Mouse (Mus musculus): ENCODE results near the gene Ptprd. TPM values are rescaled to one million over a fixed set of nuclear protein-coding genes. Genes with fewer than 3 reads are reported as not detected.
"Not testable (repeated sequence)": the region's sequence is repeated elsewhere in the genome, so short reads cannot be mapped to it uniquely, and the experiment has no call there.

The Ptprd gene
- total RNA-seq, 2 experiments from 2014 or later = 7.3 to 9.6 TPM

- DNase-seq = no peak
- intact Hi-C loops (cut with DNase I) = no loop called here
These were observed 250.1 kb downstream of the Ptprd start for GRCm38 (mm10) chr4:77961711-77962110.

DNA sequence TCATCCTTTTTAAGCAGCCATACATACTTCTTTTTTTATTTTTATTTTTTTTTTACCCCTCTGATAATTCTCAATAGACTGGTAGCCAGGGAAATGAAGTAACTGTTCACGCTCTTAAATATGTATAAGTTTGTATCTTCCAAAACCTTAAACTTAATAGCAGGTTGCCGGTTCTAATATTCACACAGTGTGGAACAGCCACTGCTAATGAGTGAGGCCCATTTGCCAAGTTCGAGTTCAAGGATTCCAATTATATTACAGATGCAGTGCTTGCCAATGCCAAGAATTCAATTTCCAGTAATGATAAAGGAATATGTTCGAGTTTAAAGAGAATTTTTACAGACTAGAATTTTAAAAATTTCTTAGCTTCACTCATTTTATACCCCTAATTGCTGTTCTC is 322.3 kb downstream of the Ptprd start:
- no peak for DNase-seq
- intact Hi-C loops (cut with DNase I) = no loop called here

DNA sequence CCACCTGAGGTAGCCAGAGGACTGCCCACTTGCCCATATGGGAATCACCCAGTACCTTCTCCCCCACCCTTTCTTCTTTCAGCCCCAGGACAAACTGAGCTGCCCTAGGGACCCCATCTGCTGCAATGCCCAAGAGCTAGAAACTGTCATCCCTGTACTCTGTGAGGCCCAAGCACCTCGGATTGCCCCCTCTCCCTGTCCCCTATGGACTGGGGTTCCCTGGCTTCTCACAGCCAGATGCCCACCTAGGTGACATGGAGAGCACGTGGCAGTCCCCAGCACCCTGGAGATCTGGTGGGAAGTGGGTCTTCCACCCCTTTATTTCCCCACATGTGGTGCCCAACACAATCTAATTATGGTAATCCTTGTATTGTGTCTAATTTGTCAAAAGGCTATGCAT is 331.5 kb downstream of the Ptprd start:
- DNase-seq = no peak
- intact Hi-C loops (cut with DNase I) = no loop called here

GRCm38 (mm10) chr4:77861269-77861668 is 350.5 kb downstream of the Ptprd start:
- intact Hi-C loops (cut with DNase I) = no loop called here
- no peak for DNase-seq

DNA sequence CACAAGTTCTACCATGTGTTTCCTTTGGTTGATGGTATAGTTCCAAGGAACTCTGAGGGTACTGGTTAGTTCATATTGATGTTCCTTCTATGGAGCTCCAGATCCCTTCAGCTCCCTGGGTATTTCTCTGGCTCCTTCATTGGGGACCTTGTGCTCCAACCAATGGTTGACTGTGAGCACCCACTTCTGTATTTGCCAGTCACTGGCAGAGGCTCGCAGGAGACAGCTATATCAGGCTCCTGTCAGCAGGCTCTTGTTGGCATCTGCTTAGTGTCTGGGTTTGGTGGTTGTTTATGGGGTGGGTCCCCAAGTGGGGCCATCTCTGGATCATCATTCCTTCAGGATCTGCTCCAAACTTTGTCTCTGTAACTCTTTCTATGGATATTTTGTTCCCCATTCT is 414.4 kb downstream of the Ptprd start:
- DNase-seq = not testable (repeated sequence)

GRCm38 (mm10) chr4:77777237-77777636 is 434.5 kb downstream of the Ptprd start:
- intact Hi-C loops (cut with DNase I) = no loop called here
- no peak for DNase-seq

More for the DNA sequence above, 414.4 kb downstream of the Ptprd start:
- intact Hi-C loops (cut with DNase I) = loop anchor here (5.0 kb wide), 1 partner anchor 100 kb away; no protein-coding TSS in a partner anchor

DNA sequence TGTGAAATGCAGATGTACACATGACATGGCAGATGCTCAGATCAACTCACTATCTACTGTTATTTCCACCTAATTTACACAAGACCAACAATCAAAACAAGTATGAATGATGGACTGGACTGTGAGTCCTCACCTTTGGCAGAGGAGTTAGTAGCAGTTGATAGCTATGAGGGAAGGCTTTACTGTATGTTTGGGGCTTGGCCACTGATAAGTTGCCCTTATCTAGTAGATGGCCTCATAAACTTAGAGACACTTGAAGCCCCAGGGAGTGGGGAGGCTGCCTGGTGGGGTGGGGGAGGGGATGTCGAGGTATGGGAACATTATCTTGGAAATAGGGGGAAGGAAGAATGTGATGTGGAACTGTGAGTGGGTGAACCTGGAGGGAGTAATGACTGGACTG is 448.0 kb downstream of the Ptprd start:
- no peak for DNase-seq
- intact Hi-C loops (cut with DNase I) = no loop called here

- intact Hi-C loops (cut with DNase I) = no loop called here
- DNase-seq = no peak
These were observed 468.4 kb downstream of the Ptprd start for GRCm38 (mm10) chr4:77743391-77743790.

DNA sequence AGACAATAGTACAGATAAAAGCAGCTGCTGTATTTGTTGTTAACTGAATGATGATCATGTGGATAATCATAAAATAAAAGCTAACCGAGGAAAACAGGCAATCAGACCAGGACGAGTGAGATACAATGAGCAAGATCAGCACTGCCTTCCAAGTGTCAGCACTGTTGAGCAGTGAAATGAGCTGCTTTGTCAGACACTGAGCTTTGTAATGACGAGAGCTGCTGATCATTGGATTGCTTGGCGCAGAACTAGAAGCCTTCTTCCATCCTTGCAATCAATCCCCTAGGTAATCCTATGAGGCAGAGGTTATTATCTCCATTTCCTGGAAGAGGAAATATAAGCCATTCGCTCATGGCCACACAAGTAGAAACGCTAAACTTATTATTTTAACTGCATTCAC is 489.9 kb downstream of the Ptprd start:
- intact Hi-C loops (cut with DNase I) = no loop called here
- no peak for DNase-seq

DNA sequence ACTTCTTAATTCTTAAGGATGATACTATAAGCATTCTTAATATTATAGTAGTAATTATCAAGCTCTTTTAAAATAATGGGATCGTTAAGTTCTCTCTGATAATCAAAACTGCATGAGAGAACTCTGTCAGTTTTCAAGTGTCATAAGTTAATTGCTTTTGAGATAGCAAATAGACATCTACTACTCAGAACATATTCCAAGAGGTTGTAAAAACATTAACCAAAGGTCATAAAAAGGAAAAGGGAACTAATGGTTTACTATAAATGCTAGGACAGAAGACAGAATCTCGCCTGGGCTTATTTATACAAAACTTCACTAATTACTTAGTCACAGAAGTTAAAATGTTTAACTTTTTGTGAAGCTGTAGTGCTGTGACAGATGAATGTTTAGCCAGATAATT is 494.0 kb downstream of the Ptprd start:
- no peak for DNase-seq

GRCm38 (mm10) chr4:77710231-77710630 is 501.5 kb downstream of the Ptprd start:
- DNase-seq = no peak
- intact Hi-C loops (cut with DNase I) = no loop called here

More for the DNA sequence above, 494.0 kb downstream of the Ptprd start:
- intact Hi-C loops (cut with DNase I) = no loop called here

- no peak for DNase-seq
- intact Hi-C loops (cut with DNase I) = no loop called here
These were observed 513.5 kb downstream of the Ptprd start for GRCm38 (mm10) chr4:77698294-77698693.

DNA sequence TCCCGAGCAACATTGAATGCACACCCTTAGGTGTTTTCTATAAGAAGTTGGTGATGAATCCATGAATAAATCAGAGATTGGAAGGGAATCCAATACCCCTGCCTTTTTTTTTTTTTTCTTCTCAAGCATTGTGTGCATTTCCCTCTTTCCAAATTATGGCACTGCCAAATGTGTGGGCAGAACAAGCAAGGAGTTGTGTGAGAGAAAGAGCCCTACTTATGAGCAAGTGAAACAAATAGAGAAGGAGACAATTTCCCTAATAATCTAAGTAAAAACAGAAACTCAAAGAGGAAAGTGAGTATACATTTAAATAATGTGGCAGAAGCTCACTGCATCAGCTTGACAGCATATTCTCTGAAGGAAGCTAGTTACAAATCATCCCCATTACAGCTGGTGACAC is 536.0 kb downstream of the Ptprd start:
- intact Hi-C loops (cut with DNase I) = no loop called here
- no peak for DNase-seq

- DNase-seq = no peak
- intact Hi-C loops (cut with DNase I) = no loop called here
These were observed 547.0 kb downstream of the Ptprd start for GRCm38 (mm10) chr4:77664761-77665160.

GRCm38 (mm10) chr4:77662309-77662708 is 549.5 kb downstream of the Ptprd start:
- intact Hi-C loops (cut with DNase I) = no loop called here

GRCm38 (mm10) chr4:77655669-77656068 is 556.1 kb downstream of the Ptprd start:
- no peak for DNase-seq
- intact Hi-C loops (cut with DNase I) = no loop called here

More at GRCm38 (mm10) chr4:77662309-77662708, 549.5 kb downstream of the Ptprd start:
- DNase-seq = no peak

- intact Hi-C loops (cut with DNase I) = no loop called here
- no peak for DNase-seq
These were observed 562.0 kb downstream of the Ptprd start for GRCm38 (mm10) chr4:77649615-77650325.

DNA sequence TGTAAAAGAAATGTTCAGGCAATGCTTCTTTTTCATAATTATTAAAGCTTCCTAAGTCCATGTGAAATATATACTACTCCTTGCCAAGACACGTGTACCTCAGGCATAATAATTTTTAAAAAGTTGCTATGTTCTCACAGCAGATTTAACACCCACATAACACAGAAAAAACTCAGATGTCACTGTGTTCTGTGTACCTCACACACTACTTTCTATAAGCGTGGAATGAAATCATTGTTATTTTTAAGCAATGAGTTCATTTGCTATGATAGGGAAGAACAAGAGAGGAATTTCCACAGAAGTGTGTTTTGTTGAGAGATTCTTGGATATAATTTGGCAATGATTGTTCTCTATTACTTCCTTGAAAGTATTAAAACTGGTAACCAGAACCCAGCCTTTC is 562.9 kb downstream of the Ptprd start:
- intact Hi-C loops (cut with DNase I) = no loop called here
- DNase-seq = no peak

GRCm38 (mm10) chr4:77647451-77648137 is 564.2 kb downstream of the Ptprd start:
- intact Hi-C loops (cut with DNase I) = no loop called here
- DNase-seq = no peak

GRCm38 (mm10) chr4:77644435-77644834 is 567.3 kb downstream of the Ptprd start:
- intact Hi-C loops (cut with DNase I) = no loop called here
- no peak for DNase-seq

GRCm38 (mm10) chr4:77640022-77640421 is 571.7 kb downstream of the Ptprd start:
- no peak for DNase-seq
- intact Hi-C loops (cut with DNase I) = no loop called here

GRCm38 (mm10) chr4:77613129-77613528 is 598.6 kb downstream of the Ptprd start:
- no peak for DNase-seq
- intact Hi-C loops (cut with DNase I) = no loop called here

All from heart, postnatal 36 days (tissue).